Mouse (Mus musculus): ENCODE measurements around the gene Nat8f1. TPM values are rescaled to one million over a fixed set of nuclear protein-coding genes. Genes with fewer than 3 reads are reported as not detected.
"Not testable (repeated sequence)": the region's sequence is repeated elsewhere in the genome, so short reads cannot be mapped to it uniquely, and the experiment has no call there.

Gene Nat8f1
- polyA plus RNA-seq, 1 experiment from 2014 or later, result 19.0 TPM

GRCm38 (mm10) chr6:85867726-85868690, 47.5 kb downstream of the Nat8f1 start:
- no peak for ATAC-seq
- 81% methylated on average over 8 of the region's 8 CpGs for WGBS

GRCm38 (mm10) chr6:85866995-85867394, 48.5 kb downstream of the Nat8f1 start:
- not testable (repeated sequence) for H3K27me3 ChIP-seq (replicated peaks; ENCODE audit: control insufficient read depth, insufficient read depth, low read length); H3K36me3 ChIP-seq (ENCODE audit: control insufficient read depth, insufficient read depth); H3K4me2 ChIP-seq (replicated peaks; ENCODE audit: low read depth); H3K4me1 ChIP-seq (replicated peaks; ENCODE audit: control insufficient read depth, insufficient read depth, low read length); H3K27ac ChIP-seq (ENCODE audit: low read depth, low read length); H3K4me3 ChIP-seq (ENCODE audit: low read depth, low read length); ATAC-seq; H3K9ac ChIP-seq (ENCODE audit: low read depth, low read length); H3K9me3 ChIP-seq (ENCODE audit: control insufficient read depth)
- 67% methylated on average over 1 of the region's 1 CpGs for WGBS

More at GRCm38 (mm10) chr6:85867726-85868690, 47.5 kb downstream of the Nat8f1 start:
- no peak overlapping the region for H3K27ac ChIP-seq (ENCODE audit: low read depth, low read length)
- no peak overlapping the region for H3K4me3 ChIP-seq (ENCODE audit: low read depth, low read length)
- no peaks in the 10 kb centered on the region for H3K9me3 ChIP-seq (ENCODE audit: control insufficient read depth)
- H3K9ac ChIP-seq (ENCODE audit: low read depth, low read length), result no peak overlapping the region
- no peak for TF ChIP-seq CTCF (IDR thresholded peaks at IDR 0.05; ENCODE audit: low read depth)
- no peak overlapping the region for H3K4me2 ChIP-seq (replicated peaks; ENCODE audit: low read depth)
- H3K36me3 ChIP-seq (ENCODE audit: control insufficient read depth, insufficient read depth), result no peaks in the 10 kb centered on the region
- no peaks in the 10 kb centered on the region for H3K27me3 ChIP-seq (replicated peaks; ENCODE audit: control insufficient read depth, insufficient read depth, low read length)
- no peaks in the 10 kb centered on the region for H3K4me1 ChIP-seq (replicated peaks; ENCODE audit: control insufficient read depth, insufficient read depth, low read length)

- H3K4me1 ChIP-seq (replicated peaks; ENCODE audit: control insufficient read depth, insufficient read depth, low read length); H3K9ac ChIP-seq (ENCODE audit: low read depth, low read length); H3K4me2 ChIP-seq (replicated peaks; ENCODE audit: low read depth); H3K36me3 ChIP-seq (ENCODE audit: control insufficient read depth, insufficient read depth); H3K4me3 ChIP-seq (ENCODE audit: low read depth, low read length); H3K27me3 ChIP-seq (replicated peaks; ENCODE audit: control insufficient read depth, insufficient read depth, low read length); H3K27ac ChIP-seq (ENCODE audit: low read depth, low read length); ATAC-seq; H3K9me3 ChIP-seq (ENCODE audit: control insufficient read depth): not testable (repeated sequence)
- 87% methylated on average over 3 of the region's 3 CpGs for WGBS
These were observed 49.3 kb downstream of the Nat8f1 start for GRCm38 (mm10) chr6:85866166-85866565.

- H3K9ac ChIP-seq (ENCODE audit: low read depth, low read length); H3K9me3 ChIP-seq (ENCODE audit: control insufficient read depth); H3K4me2 ChIP-seq (replicated peaks; ENCODE audit: low read depth); H3K27me3 ChIP-seq (replicated peaks; ENCODE audit: control insufficient read depth, insufficient read depth, low read length); H3K4me1 ChIP-seq (replicated peaks; ENCODE audit: control insufficient read depth, insufficient read depth, low read length); H3K27ac ChIP-seq (ENCODE audit: low read depth, low read length); H3K4me3 ChIP-seq (ENCODE audit: low read depth, low read length); H3K36me3 ChIP-seq (ENCODE audit: control insufficient read depth, insufficient read depth); ATAC-seq: not testable (repeated sequence)
- 73% methylated on average over 5 of the region's 7 CpGs for WGBS
These were observed 50.4 kb downstream of the Nat8f1 start for GRCm38 (mm10) chr6:85864900-85865639.

GRCm38 (mm10) chr6:85863840-85864239, 51.6 kb downstream of the Nat8f1 start:
- no peaks in the 10 kb centered on the region for H3K36me3 ChIP-seq (ENCODE audit: control insufficient read depth, insufficient read depth)
- no peaks in the 10 kb centered on the region for H3K27me3 ChIP-seq (replicated peaks; ENCODE audit: control insufficient read depth, insufficient read depth, low read length)
- no peak overlapping the region for H3K9ac ChIP-seq (ENCODE audit: low read depth, low read length)
- H3K4me2 ChIP-seq (replicated peaks; ENCODE audit: low read depth), result no peak overlapping the region
- no peak overlapping the region for H3K27ac ChIP-seq (ENCODE audit: low read depth, low read length)
- H3K4me3 ChIP-seq (ENCODE audit: low read depth, low read length), result no peak overlapping the region
- ATAC-seq, result no peak
- 88% methylated on average over 2 of the region's 2 CpGs for WGBS
- no peaks in the 10 kb centered on the region for H3K9me3 ChIP-seq (ENCODE audit: control insufficient read depth)
- TF ChIP-seq CTCF (IDR thresholded peaks at IDR 0.05; ENCODE audit: low read depth), result no peak
- H3K4me1 ChIP-seq (replicated peaks; ENCODE audit: control insufficient read depth, insufficient read depth, low read length), result no peaks in the 10 kb centered on the region

GRCm38 (mm10) chr6:85863136-85863535, 52.4 kb downstream of the Nat8f1 start:
- Histone ChIP-seq H3K9ac (ENCODE audit: low read depth, low read length) (no peak overlapping the region), H3K27me3 (replicated peaks; ENCODE audit: control insufficient read depth, insufficient read depth, low read length) (no peaks in the 10 kb centered on the region), H3K4me1 (replicated peaks; ENCODE audit: control insufficient read depth, insufficient read depth, low read length) (no peaks in the 10 kb centered on the region), H3K4me2 (replicated peaks; ENCODE audit: low read depth) (no peak overlapping the region), H3K9me3 (ENCODE audit: control insufficient read depth) (no peaks in the 10 kb centered on the region), H3K4me3 (ENCODE audit: low read depth, low read length) (no peak overlapping the region), H3K27ac (ENCODE audit: low read depth, low read length) (no peak overlapping the region), H3K36me3 (ENCODE audit: control insufficient read depth, insufficient read depth) (no peaks in the 10 kb centered on the region)
- no peak for TF ChIP-seq CTCF (IDR thresholded peaks at IDR 0.05; ENCODE audit: low read depth)
- ATAC-seq, result no peak
- 79% methylated on average over 2 of the region's 2 CpGs for WGBS
